Mouse (Mus musculus) forebrain, embryonic 13.5 days (tissue): ENCODE data around the gene Gm19935. TPM values are rescaled to one million over a fixed set of nuclear protein-coding genes. Genes with fewer than 3 reads are reported as not detected.

Experiments
- ATAC-seq: fragments of 200-750 bp; cut with Nextera tagmentation; 2 replicates; pipeline ENCODE4 v1.8.0; 2017
- H3K27ac ChIP-seq: fragments of 300-500 bp; sonication (generic); 2 replicates; pipeline ENCODE4 v1.5.1; 2015; ENCODE audit warnings: inconsistent platforms, mild to moderate bottlenecking, moderate library complexity
- H3K27me3 ChIP-seq: fragments of 300-500 bp; sonication (generic); 2 replicates; pipeline ENCODE4 v1.6.1; 2015; ENCODE audit warnings: mild to moderate bottlenecking, inconsistent platforms
- H3K36me3 ChIP-seq: fragments of 300-500 bp; sonication (generic); 2 replicates; pipeline ENCODE4 v1.6.1; 2015; ENCODE audit warnings: mild to moderate bottlenecking, inconsistent platforms; ENCODE audit not compliant: poor library complexity, severe bottlenecking
- H3K4me1 ChIP-seq: fragments of 300-500 bp; sonication (generic); 2 replicates; pipeline ENCODE4 v1.6.1; 2015; ENCODE audit warnings: inconsistent platforms
- H3K4me2 ChIP-seq: fragments of 300-500 bp; sonication (generic); 2 replicates; pipeline ENCODE4 v1.6.1; 2015; ENCODE audit warnings: inconsistent platforms, mild to moderate bottlenecking, moderate library complexity
- H3K4me3 ChIP-seq: fragments of 300-500 bp; sonication (generic); 2 replicates; pipeline ENCODE4 v1.5.1; 2015; ENCODE audit warnings: mild to moderate bottlenecking, inconsistent platforms
- H3K9ac ChIP-seq: fragments of 300-500 bp; sonication (generic); 2 replicates; pipeline ENCODE4 v1.6.1; 2015; ENCODE audit warnings: mild to moderate bottlenecking, inconsistent platforms
- H3K9me3 ChIP-seq: fragments of 300-500 bp; sonication (generic); replicated peaks from 2 replicates; pipeline ENCODE4 v1.6.1; 2016; ENCODE audit warnings: inconsistent platforms
- WGBS: fragments of 180-500 bp; shearing (Covaris S2); methylation state at CpG from one replicate; pipeline ENCODE4 v1.1.7; 2015; 5-methylcytosine and 5-hydroxymethylcytosine counted together
- polyA plus RNA-seq: library from polyadenylated mRNA; unstranded; fragments of >200 nt; fragmentation: Nextera tagmentation; extraction: Ambion mirVana; gene quantifications from 2 replicates; pipeline ENCODE4 v1.2.1, GENCODE M21; 2015

Gene Gm19935
- polyA plus RNA-seq, 1 experiment from 2014 or later = not detected

DNA sequence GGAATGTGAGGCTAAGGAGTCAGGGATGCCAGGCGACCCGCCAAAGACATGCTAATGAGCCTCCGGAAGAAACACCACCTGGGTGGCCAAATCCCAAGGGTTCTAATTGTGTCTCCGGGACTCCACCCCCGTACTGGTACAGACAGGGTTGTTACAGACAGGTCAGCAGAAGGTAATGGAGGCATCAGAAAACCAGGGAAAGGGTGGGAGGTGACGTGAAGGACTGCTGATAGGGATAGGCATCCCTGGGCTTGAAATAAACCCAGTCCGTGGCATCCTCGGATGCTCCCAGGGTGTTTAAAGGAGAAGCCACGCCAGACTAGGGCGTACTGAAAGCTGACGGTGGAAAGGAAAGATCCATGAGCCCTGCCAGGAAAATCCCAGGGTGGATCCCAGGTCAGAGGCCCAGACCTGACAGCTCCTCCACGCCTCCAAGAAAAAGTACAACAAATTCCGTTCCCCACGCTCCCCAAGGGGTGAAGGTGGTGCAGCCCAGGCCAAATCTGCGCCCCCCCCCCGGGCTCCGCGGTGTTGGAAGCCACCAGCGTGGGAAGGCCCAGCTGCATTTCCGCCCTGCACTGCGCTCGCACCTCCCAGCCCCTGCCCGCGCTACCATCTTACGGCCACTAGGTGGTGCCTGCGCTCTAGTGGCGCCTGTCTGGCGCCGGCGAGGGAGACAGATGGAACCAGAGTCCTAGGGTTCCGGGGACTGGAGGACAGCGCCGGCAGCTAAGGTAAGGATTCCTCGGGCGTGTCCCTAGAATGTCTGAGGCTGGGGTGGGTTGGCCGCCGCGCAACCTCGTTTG is 11.2 kb upstream of the Gm19935 start, which contains the start of gene Chd9:
Gene Chd9 (plus strand): TSS at position 172 of the 806 bp plus-strand sequence.
- Histone ChIP-seq H3K36me3 (no peaks in the 10 kb centered on the region), H3K9ac (peak within 1 kb of the TSS; percentile 72), H3K4me2 (peak within 1 kb of the TSS; percentile 76), H3K9me3 (no peaks in the 10 kb centered on the region), H3K4me1 (peaks cover 18% of the 10 kb centered on the region), H3K4me3 (peak within 1 kb of the TSS; percentile 47), H3K27ac (peak within 1 kb of the TSS; percentile 73), H3K27me3 (no peaks in the 10 kb centered on the region)
- WGBS = under 1% methylated on average over 38 of the region's 39 CpGs
- ATAC-seq = peak; percentile 95

DNA sequence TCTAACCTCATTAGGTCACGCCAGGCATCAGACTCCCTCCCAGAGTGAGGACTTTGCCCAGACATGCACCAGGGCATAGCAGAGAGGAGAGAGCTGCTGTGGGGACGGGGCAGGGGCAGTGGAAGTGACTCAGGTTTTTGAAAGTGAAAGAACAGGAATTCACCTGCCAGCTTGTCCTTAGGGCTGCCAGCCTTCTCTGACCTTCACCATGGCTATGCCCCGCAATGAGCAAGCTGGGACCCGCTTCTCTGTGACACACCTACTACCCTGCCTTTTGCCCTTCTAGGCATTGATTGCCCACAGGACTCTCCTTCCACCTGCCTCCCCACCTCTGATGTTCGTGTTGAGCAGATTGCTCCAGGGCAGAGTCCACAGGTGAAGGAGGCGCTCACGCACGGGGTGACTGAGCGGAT is 8.3 kb upstream of the Gm19935 start:
- no peaks in the 10 kb centered on the region for H3K36me3 ChIP-seq
- no peak overlapping the region for H3K4me2 ChIP-seq
- H3K9me3 ChIP-seq = no peaks in the 10 kb centered on the region
- H3K4me3 ChIP-seq = no peak overlapping the region
- H3K9ac ChIP-seq = no peak overlapping the region
- H3K27me3 ChIP-seq = no peaks in the 10 kb centered on the region
- H3K27ac ChIP-seq = no peak overlapping the region
- ATAC-seq = no peak
- H3K4me1 ChIP-seq = peaks cover 18% of the 10 kb centered on the region
- 89% methylated on average over 9 of the region's 9 CpGs for WGBS

DNA sequence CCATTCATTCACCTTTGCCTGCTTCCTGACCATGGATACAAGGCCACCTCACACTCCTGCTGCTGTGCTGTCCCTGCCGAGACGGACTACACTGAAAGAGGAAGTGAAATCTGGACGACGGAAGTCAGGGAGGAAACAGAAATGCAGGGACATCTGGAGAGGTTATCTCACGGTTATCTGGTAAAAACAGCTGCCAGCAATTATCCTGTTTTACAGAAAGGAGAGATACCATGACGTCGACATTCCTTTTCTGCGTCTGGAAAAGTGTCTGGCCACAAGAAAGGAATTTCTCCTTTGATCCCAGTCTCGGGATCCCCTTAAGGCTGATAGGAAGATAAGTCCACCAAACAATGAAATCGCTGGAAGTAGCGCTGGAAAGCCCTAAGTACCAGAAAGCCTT is 5.2 kb upstream of the Gm19935 start:
- H3K4me3 ChIP-seq = no peak overlapping the region
- no peak overlapping the region for H3K4me2 ChIP-seq
- H3K27ac ChIP-seq = no peak overlapping the region
- ATAC-seq = no peak
- no peaks in the 10 kb centered on the region for H3K9me3 ChIP-seq
- 72% methylated on average over 11 of the region's 11 CpGs for WGBS
- no peak overlapping the region for H3K9ac ChIP-seq
- 0 out of 2 replicates have a peak, but pooled peaks cover 3% of the 10 kb centered on the region for H3K4me1 ChIP-seq
- H3K36me3 ChIP-seq = no peaks in the 10 kb centered on the region
- H3K27me3 ChIP-seq = no peaks in the 10 kb centered on the region

DNA sequence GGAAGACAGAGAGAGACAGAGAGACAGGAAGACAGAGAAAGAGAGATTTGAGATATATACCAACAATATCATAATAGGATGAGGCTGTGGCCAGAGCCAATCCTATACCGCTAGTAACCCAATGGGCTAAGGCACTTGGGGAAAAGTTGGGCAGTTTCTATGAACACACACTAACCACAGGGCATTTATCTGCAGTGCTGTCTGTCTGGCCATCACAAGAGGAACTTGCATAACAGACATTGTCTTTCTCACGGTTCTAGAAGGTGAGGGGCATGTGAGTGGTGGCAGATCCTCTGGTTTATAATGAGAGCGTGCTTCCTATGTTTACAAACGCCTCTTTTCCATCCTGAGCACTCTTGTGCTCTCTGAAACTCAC is 3.1 kb upstream of the Gm19935 start:
- no peak overlapping the region for H3K27ac ChIP-seq
- no peak overlapping the region for H3K4me3 ChIP-seq
- H3K9me3 ChIP-seq = no peaks in the 10 kb centered on the region
- WGBS = 82% methylated on average over 4 of the region's 4 CpGs
- no peak overlapping the region for H3K9ac ChIP-seq
- ATAC-seq = no peak
- H3K27me3 ChIP-seq = no peaks in the 10 kb centered on the region
- peaks cover 15% of the 10 kb centered on the region for H3K4me1 ChIP-seq
- H3K36me3 ChIP-seq = no peaks in the 10 kb centered on the region
- no peak overlapping the region for H3K4me2 ChIP-seq

DNA sequence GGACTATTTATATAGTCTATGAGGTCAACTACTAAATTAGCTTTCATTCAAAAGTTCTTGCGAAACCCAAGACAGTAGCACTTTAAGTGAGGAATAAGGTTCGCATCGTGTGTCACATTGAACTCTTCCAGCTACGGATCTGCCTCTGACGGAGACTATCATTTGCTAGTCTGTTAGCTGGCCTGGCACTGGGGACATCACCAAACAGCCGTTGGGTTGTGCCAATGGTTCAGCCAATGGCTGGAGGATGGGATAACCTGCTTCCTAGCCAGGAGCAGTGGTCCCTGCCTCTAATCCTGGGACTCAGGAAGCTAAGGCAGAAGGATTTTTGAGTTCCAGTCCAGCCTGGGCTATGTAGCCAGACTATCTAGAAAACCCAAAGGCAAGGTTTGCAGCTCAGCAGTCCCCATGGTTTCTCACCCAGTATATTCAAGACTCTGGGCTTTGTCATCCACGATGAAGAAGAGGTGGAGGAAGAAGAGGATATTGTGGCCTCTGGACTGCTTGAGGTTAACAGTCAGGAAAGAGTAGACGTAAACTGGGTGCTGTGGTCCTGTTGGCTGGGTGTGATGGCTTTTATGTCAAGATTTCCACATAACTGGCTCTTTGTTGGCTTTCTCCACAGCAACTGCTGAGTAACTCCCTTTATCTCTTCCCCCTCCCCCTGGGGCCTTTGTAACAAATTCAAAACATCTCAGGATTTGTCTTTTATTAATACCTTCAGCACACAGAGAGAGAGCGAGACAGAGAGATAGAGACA is 2.5 kb upstream of the Gm19935 start:
- Histone ChIP-seq H3K4me3 (no peak overlapping the region), H3K9me3 (no peaks in the 10 kb centered on the region), H3K4me2 (no peak overlapping the region), H3K27me3 (no peaks in the 10 kb centered on the region), H3K27ac (no peak overlapping the region), H3K36me3 (no peaks in the 10 kb centered on the region), H3K4me1 (peaks cover 15% of the 10 kb centered on the region), H3K9ac (no peak overlapping the region)
- WGBS = 85% methylated on average over 9 of the region's 9 CpGs
- no peak for ATAC-seq

DNA sequence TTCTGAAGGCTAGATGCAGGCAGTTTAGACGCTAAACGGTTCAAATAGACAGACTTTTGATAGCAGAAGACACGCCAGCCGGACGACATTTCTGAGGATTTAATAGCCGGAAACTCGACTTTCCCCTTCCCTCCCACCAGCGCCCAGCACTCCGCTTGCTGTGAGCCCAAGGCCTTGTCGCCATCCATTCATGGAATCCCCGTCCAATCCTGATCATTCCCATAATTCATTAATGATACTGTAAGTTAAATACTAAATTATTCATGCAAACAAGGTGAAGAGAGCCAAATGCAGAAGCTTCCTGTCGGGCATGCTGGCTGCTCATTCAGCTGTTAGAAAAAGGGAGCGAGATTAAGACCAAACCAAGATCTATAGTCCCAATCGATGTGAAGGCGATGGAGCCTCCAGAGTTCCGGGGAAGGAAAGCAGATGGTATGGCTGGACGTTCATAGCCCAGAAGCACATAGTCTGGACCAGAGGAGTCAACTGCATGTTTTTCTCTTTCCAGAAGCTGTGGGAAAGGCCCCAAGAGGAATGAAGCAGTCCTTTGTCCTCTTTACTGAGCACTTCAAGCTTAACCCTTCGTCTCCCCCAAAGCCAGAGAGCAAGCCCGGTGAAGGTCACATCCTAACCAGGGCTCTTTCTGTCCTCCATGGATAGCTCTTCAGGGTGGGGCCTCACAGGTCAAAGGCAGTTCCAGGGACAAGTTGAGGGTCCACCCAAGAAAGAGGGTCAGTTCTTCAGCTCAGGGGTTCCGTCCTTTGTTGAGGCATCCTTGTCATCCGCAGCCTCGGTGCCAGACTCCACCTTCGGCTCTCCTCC is 921 bp downstream of the Gm19935 start:
- 64% methylated on average over 23 of the region's 23 CpGs for WGBS
- no peak overlapping the region for H3K9ac ChIP-seq
- no peaks in the 10 kb centered on the region for H3K9me3 ChIP-seq
- H3K36me3 ChIP-seq = no peaks in the 10 kb centered on the region
- no peak for ATAC-seq
- H3K27ac ChIP-seq = no peak overlapping the region
- peaks cover 15% of the 10 kb centered on the region for H3K4me1 ChIP-seq
- 0 out of 2 replicates have a peak overlapping the region, but pooled peaks have one; percentile 5 for H3K4me2 ChIP-seq
- H3K27me3 ChIP-seq = no peaks in the 10 kb centered on the region
- no peak overlapping the region for H3K4me3 ChIP-seq

DNA sequence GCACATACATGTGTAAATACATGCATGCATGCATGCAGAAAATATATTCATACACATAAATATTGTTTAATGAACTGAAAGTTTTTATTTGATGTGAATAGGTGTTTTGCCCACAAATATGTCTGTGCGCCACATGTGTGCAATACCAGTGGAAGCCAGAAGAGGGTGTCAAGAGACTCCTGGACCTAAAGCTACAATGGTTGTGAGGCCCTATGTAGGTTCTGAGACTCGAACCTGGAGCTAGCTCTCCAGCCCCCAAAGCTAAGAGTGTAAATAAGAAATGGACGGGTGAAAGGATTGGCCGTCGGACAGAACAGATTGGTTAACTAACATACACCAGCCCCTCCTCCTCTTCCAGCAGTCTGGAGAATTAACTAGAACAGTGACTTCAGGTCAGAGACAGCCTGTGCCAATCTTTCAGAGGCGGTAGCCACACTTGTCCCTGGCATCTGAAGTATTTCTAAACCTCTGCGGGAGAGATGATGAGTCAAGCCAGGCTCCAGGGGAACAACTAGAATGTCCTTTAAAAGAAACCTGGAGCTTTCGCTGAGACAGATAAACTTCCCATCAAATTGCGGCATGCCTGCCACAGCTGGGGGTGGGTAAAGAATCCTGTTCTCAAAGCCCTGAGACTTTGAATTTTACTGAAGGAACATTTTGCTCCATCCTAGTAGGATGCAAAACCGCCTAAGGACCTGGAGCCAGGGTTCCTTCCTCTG is 3.4 kb downstream of the Gm19935 start:
- H3K4me1 ChIP-seq = peaks cover 15% of the 10 kb centered on the region
- no peak overlapping the region for H3K4me2 ChIP-seq
- H3K36me3 ChIP-seq = no peaks in the 10 kb centered on the region
- no peak overlapping the region for H3K27ac ChIP-seq
- no peaks in the 10 kb centered on the region for H3K9me3 ChIP-seq
- no peak for ATAC-seq
- H3K4me3 ChIP-seq = no peak overlapping the region
- H3K9ac ChIP-seq = no peak overlapping the region
- WGBS = 88% methylated on average over 10 of the region's 10 CpGs
- H3K27me3 ChIP-seq = no peaks in the 10 kb centered on the region

DNA sequence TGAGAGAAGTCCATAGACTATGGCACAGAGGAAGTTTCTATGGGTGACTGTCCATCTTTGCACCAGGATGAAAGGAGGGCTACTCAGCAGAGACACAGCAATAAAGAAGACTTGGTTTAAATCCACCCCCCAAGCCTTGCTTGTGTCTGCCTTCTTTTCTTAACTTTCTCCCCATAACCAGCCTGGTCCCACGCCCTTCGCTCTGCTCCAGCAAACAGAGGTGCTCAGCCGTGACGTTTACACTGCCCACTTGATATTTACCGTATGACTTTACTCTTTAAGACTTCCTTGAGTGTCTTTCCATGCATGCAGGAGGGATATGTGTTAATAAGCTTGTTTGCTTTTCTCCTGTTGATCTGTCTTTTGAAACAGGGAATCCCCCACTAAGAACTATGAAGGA is 17.7 kb downstream of the Gm19935 start:
- 0 out of 2 replicates have a peak, but pooled peaks cover 9% of the 10 kb centered on the region for H3K4me1 ChIP-seq
- H3K4me2 ChIP-seq = no peak overlapping the region
- no peaks in the 10 kb centered on the region for H3K9me3 ChIP-seq
- 87% methylated on average over 5 of the region's 5 CpGs for WGBS
- H3K27ac ChIP-seq = no peak overlapping the region
- ATAC-seq = no peak
- H3K36me3 ChIP-seq = no peaks in the 10 kb centered on the region
- no peak overlapping the region for H3K9ac ChIP-seq
- H3K27me3 ChIP-seq = no peaks in the 10 kb centered on the region
- no peak overlapping the region for H3K4me3 ChIP-seq

DNA sequence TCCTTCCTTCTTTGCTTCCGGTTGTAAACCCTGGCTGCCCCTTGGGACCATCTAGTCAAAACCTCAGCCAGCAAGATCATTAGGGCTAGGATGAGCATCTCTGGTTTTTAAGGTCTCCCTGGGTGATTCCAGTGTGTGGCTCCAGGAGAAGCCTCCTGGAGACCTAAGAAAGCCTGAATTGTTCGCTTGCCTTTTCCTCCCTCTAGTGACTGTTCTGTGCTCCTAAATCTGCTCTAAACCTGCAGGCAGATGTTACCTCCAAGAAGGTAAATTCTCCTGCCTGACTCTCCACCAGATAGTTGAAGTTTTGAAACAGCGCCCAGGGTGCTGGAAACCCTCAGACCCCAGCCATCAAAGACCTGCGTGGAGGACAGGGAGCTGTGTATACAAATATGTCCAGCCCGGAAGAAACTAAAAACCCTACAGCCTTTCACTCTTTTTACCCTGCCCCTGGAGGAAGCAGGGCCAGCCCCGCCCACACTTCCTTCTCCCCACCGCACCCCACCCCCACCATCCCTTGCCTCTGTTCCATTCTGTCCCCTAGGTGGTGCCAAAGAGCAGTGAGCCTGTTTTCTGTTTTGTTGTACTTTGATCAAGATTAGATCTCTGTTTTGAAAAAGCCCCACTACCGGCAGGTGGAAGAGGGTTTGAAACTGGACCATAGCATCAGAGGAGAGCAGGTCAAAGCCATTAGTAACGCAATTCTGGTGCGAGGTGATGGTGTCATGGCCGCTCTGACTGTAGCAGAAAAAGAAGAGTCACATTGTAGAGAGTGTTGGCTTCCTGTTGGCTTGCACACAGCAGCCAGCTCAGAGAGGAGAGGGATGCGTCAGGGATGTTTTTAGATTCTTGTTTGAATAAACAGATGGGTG is 22.0 kb downstream of the Gm19935 start:
- no peak overlapping the region for H3K4me3 ChIP-seq
- H3K27me3 ChIP-seq = no peaks in the 10 kb centered on the region
- H3K4me2 ChIP-seq = peak overlapping the region; percentile 27
- H3K36me3 ChIP-seq = no peaks in the 10 kb centered on the region
- 0 out of 2 replicates have a peak, but pooled peaks cover 9% of the 10 kb centered on the region for H3K4me1 ChIP-seq
- 0 out of 2 replicates have a peak overlapping the region, but pooled peaks have one; percentile 18 for H3K9ac ChIP-seq
- no peak overlapping the region for H3K27ac ChIP-seq
- ATAC-seq = peak; percentile 30; the same call in 1 of the 2 replicates
- 11% methylated on average over 12 of the region's 12 CpGs for WGBS
- no peaks in the 10 kb centered on the region for H3K9me3 ChIP-seq

DNA sequence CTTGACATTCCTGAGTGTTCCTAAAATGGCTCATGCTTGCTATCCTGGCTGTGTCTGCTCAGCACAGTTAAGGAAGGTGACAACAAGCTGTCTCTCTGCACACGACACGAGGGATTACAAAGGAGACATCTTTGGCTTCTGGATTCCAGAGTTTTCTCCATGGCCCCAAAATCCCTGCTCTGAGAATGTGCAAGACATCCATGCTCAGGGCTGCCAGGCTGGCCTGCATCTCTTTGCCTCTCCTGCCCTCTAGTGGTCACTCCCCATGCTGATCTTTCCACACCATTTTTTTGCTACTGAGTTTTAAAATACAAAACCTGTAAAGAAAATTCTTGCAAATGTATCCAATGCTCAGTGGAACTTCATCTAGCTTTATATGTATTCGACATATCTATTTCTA is 23.5 kb downstream of the Gm19935 start:
- 1% methylated on average over 3 of the region's 3 CpGs for WGBS
- Histone ChIP-seq H3K4me3 (no peak overlapping the region), H3K27me3 (no peaks in the 10 kb centered on the region), H3K9me3 (no peaks in the 10 kb centered on the region), H3K4me1 (0 out of 2 replicates have a peak, but pooled peaks cover 9% of the 10 kb centered on the region), H3K4me2 (no peak overlapping the region), H3K36me3 (no peaks in the 10 kb centered on the region), H3K27ac (no peak overlapping the region), H3K9ac (no peak overlapping the region)
- peak; percentile 70; the same call in 1 of the 2 replicates for ATAC-seq
